Mouse (Mus musculus) CD4-positive helper T cell, adult 2 months (primary cell): ENCODE measurements around the gene Krtap1-4.
"Not testable (repeated sequence)": the region's sequence is repeated elsewhere in the genome, so short reads cannot be mapped to it uniquely, and the experiment has no call there.

Source experiments
- DNase-seq: peaks from one replicate; pipeline ENCODE4 v3.0.0-alpha.2; 2012; ENCODE audit warnings: low read depth, missing footprints, low spot score

Gene Krtap1-4

DNA sequence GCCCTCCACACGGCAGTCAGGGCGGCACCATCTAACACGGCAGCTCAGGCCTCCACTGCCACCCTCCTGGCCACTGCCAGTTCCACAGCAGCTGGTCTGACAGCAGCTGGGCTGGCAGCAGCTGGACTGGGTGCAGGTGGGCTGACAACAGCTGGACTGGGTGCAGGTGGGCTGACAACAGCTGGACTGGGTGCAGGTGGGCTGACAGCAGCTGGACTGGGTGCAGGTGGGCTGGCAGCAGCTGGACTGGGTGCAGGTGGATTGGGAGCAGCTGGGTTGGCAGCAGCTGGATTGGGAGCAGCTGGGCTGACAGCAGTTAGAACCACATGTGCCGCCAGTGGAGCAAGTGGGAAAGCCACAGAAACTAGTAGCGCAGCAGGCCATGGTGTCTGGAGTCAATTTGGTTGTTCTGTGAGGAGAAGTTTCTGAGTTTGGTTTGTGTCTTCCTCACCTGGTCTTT, at the start of gene Krtap1-4:
TSS of gene Krtap1-4 (minus strand) at position 410 of the 460 bp plus-strand sequence.
- DNase-seq = no peak

DNA sequence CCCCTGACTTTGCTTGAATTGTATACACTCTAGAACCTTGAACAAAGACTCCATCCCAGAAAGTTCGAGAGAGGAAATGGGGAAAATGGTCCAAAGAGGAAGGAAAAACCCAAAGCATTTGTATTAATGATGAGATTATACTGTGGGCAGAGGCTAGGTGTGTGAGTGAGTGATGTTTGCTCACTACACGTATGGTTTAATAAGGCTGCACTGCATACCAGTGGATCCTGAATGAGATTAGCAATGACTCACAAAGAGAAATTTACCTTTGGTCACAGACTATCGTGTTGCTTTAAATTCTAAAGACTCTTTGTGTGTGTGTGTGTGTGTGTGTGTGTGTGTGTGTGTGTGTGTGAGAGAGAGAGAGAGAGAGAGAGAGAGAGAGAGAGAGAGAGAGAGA, 47.4 kb upstream of the Krtap1-4 start:
- no peak for DNase-seq

DNA sequence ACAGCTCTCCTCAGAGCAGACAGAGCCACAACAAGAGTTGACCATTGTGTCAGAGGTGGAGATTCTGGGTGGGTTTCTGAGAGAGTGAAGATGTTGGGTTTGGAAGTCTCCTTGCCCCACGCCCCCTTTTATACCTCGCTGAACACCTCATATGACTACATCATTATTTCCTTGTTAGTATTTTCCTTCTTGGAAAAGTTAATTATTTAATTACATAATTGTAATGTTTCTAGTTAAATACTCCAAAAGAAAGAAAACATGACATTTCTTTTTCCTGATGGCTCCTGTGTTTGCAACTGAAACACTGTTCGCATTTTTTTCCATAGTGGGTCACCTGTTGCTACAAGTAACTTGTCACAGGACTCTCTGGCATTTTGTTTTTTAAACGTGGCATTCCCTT, 44.7 kb upstream of the Krtap1-4 start, which contains the start of gene Krtap4-1:
TSS of gene Krtap4-1 (minus strand) at position 101 of the 400 bp plus-strand sequence.
- DNase-seq = no peak

DNA sequence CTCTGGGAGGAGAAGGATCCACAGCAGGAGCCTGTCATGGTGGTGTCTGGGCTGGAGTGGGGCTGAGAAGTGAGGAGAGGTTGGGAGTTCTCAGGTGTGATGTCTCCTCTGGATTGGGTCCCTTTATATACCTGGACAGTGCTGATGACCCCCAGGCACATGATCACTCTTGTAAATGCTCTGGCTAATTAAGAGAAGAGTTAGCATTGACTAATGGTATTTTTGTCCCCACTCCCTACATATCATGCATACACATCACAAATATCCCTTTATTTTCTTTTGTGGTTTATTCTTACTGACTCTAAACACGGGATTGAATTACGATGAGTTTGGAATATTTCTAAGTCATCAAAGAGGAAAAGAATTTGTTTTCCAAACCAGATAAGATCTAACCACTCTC, 36.9 kb upstream of the Krtap1-4 start, which contains the start of gene Gm11562:
TSS of gene Gm11562 (minus strand) at position 101 of the 400 bp plus-strand sequence.
- no peak for DNase-seq

DNA sequence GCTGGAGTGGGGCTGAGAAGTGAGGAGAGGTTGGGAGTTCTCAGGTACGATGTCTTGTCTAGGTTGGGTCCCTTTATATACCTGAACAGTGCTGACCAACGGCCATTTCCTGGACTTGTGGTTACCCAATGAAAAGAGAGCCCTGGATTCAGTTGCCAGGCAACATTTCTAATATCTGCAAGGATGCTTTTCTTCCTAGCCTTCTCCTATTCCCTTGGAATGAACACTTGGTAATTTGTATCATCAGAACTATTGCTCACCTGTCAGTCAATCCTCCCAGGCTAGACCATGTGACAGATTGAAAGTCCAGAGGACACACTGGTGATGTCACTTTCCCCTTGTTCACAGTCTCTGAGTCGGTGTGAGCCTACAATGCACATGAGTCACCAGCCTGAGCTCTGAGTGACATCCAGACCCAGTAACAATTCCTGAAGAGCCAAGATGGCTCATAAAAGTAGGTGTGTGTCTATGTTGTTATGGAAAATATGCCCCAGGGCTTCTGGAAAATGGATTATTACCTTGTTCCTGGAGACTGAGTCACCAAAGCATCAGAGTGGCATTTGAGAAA, 31.4 kb upstream of the Krtap1-4 start, which contains the start of gene Krtap2-4:
TSS of gene Krtap2-4 (minus strand) at position 51 of the 568 bp plus-strand sequence.
- DNase-seq = no peak

DNA sequence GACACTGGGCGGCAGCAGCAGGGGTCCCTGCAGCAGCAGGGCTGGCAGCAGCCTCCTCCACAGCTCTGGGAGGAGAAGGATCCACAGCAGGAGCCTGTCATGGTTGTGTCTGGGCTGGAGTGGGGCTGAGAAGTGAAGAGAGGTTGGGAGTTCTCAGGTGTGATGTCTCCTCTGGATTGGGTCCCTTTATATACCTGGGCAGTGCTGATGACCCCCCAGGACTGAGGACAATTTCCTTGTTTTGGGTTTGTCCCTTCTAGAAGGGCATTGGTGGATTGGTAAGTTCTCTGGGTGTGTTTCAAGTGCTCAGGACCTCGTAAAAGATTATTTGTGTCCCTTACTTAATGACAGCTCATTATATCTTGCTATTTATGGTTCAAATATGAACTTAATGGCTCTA, 26.6 kb upstream of the Krtap1-4 start, which contains the start of gene Gm11937:
TSS of gene Gm11937 (minus strand) at position 101 of the 400 bp plus-strand sequence.
- not testable (repeated sequence) for DNase-seq

DNA sequence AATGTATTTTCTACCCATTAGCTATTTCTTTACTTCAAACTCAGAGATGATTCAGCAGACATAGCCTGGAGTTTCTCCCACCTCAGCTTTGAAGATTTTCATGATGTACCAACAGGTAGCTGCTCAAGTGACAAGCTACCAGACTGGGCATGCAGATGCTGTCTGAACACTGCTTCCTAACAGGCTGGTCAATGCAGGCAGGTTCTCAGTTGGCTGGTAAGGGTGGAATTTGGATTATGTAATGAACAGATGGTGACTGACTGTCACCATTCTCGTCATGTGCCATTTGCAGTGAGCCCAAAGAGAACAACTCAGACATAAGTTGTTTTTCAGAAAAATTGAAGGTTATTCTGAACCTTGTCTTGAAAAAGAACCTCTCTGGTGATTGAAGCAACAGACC, 25.7 kb upstream of the Krtap1-4 start:
- DNase-seq = no peak

DNA sequence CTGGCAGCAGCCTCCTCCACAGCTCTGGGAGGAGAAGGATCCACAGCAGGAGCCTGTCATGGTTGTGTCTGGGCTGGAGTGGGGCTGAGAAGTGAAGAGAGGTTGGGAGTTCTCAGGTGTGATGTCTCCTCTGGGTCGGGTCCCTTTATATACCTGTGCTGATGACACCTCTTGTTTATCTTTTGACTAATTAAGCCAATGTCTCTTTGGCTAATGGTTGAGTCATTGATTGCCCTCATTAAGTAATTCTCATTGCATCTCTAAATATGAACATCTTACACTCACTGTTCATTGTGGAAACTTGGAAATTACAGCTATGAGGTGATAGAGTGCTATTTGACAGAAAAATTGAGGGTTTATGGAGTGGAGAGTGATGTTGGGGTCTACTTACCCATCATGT, 19.8 kb upstream of the Krtap1-4 start, which contains the start of gene Gm11938:
TSS of gene Gm11938 (minus strand) at position 101 of the 400 bp plus-strand sequence.
- not testable (repeated sequence) for DNase-seq

DNA sequence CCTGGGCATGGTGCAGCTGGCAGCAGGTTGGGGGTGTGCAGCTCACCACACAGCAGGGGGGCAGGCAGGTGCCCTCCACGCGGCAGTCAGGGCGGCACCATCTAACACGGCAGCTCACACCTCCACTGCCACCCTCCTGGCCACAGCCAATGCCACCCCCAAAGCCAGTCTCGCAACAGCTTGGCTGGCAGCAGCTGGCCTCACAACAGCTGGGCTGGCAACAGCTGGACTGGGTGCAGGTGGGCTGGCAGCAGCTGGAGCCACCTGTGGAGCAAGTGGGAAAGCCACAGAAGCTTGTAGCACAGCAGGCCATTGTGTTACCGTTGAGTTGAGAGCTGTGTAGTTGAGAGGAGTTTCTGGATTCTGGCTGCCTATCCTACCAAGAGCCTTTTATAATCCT, 14.3 kb upstream of the Krtap1-4 start, which contains the start of gene Krtap9-3:
TSS of gene Krtap9-3 (minus strand) at position 364 of the 400 bp plus-strand sequence.
- DNase-seq = not testable (repeated sequence)

DNA sequence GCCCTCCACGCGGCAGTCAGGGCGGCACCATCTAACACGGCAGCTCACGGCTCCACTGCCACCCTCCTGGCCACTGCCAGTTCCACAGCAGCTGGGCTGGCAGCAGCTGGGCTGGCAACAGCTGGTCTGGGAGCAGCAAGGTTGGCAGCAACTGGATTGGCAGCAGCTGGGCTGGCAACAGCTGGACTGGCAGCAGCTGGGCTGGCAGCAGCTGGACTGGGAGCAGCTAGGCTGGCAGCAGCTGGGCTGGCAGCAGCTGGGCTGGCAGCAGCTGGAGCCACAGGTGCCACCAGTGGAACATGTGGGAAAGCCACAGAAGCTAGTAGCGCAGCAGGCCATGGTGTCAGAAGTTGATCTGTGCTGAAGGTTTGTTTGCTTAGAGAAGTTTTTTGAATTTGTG, 7.5 kb upstream of the Krtap1-4 start, which contains the start of gene Krtap1-3:
TSS of gene Krtap1-3 (minus strand) at position 359 of the 400 bp plus-strand sequence.
- DNase-seq = no peak

DNA sequence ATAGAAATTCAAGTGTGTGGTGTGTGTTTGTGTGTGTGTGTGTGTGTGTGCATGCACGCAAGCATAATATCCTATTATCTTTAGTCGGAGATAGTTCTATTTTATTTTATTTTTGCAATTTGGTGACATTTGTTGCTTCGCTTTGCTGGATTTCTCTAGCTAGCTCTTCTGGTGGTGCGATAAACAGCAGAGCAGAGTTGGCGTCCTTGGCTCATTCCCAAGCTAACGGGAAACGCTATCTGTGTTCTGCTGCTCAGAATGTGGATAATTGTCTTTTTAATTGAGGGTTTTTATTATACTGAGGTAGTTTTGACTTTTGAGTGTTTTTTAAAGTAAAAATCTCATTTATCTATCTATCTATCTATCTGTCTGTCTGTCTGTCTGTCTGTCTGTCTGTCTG, 1.6 kb upstream of the Krtap1-4 start:
- no peak for DNase-seq

DNA sequence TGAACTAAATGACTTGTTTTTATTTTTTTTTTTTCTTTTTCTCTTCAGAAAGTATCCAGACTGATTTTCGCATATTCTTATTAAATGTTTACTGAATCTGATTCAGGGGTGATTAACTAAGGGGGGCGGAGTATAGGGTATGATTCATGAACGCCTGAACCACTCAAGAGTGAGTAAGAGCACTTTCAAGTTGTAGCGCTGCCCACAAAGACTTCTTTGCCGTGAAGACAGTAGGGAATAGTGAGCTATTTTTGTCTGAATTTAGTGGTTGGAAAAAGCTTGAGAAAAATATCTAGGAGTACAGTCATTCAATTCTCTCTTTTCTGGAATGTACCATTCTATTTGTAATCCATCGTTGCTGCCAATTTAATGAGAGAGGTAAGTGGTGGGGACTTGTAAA, 1.9 kb downstream of the Krtap1-4 start:
- no peak for DNase-seq

DNA sequence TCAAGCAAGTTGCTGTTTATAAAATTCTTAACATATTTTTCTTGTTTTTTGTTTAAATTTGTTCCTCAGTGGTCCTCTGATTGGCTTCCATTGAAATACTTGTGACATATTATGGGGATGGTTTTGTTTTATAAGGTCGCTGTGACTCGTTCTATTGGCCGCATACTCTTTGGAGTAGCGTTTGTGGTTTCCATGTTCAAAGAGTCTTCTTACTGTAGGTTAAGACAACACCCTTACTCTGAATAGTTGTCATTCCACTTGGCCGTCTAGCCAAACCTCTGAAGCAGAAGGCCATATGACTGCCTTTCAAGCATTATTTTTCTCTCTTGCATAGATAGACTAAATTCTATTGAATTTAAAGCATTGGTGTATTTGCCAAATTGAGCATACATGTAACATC, 2.4 kb downstream of the Krtap1-4 start:
- no peak for DNase-seq

DNA sequence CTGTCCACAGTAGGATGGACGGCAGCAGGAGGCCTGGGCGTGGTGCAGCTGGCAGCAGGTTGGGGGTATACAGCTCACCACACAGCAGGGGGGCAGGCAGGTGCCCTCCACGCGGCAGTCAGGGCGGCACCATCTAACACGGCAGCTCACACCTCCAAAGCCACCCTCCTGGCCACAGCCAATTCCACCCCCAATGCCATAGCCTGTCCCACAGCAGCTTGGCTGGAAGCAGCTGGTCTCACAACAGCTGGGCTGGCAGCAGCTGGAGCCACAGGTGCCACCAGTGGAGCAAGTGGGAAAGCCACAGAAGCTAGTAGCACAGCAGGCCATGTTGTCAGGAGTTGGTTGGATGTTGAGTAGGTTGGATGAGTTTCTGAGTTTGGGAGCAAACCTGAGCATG, 2.8 kb downstream of the Krtap1-4 start, which contains the start of gene Krtap1-5:
TSS of gene Krtap1-5 (minus strand) at position 381 of the 400 bp plus-strand sequence.
- DNase-seq = no peak

DNA sequence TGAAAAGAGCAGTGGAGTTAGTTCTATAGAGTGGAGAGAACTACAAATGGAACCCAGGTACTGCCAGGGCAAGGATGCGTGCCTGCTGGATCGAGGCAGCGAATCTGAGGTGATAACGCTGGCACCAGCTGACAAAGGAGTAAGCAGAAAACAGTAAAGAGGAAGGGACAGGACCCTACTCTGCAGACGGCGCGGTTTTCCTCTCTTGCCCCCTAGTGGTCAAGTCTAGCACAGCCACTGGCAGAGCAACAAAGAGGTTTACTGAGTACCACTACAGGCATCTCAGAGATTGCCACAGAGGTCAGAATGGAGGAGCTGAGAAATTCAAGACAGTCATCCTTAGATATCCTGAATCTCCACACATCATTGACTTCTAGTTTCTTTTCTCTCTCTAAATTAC, 9.3 kb downstream of the Krtap1-4 start:
- DNase-seq = peak; percentile 42

DNA sequence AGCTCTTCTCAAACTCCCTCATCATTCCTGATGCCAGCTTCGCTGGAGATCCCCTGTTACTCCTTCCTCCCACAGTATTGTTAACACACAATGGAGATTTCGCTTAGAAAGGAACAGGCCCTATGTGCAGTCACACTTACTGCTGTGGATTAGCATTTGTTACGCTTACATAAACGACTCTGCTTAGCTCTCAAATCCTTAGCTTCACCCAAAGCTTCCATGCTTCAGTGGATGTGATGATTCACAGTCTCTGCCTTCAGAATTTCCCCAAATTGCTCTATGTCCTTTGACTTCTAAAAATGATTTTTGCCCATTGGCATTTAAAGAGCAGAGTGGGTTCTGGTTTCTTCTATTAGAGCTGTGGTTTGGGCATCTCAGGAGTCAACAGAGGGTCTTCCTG, 10.3 kb downstream of the Krtap1-4 start:
- DNase-seq = no peak

DNA sequence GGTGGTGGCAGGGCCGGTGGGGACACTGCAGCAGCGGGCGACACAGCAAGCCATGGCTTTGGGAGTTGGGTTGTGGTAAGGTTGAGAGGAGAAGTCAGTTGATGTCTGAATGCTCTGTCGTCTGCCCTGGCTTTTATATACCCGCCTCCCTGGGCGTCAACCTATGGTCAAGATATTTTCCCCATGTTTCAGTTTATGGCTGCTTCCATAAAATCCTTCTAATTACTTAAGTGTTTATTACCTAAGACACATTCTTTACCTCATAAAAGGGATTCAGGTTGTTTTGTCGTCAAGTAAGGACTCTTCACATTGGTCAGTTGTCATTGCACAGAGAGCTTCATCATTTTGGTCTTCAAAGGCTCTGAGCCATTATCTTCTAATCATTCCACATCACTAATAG, 16.9 kb downstream of the Krtap1-4 start, which contains the start of gene Krtap3-1:
TSS of gene Krtap3-1 (minus strand) at position 101 of the 400 bp plus-strand sequence.
- DNase-seq = no peak

DNA sequence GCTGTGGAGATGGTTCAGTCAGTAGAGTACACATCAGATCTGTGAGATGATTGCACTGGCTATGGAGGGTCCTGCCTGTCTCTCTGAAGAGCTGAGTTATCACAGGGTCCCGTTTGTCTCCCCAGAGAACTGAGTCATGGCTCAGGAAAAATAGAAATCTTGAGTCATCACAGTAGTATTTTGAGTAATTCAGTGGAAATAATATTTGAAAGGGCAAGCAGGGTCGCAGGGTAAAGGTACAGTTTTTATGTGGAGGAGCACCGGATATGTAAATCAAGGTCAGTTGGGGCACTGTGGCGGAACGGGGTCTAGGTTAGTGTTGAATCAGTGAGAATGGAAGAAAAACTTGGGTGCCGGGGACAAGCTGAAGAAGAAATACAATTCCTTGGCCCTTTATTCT, 20.9 kb downstream of the Krtap1-4 start:
- DNase-seq = no peak

DNA sequence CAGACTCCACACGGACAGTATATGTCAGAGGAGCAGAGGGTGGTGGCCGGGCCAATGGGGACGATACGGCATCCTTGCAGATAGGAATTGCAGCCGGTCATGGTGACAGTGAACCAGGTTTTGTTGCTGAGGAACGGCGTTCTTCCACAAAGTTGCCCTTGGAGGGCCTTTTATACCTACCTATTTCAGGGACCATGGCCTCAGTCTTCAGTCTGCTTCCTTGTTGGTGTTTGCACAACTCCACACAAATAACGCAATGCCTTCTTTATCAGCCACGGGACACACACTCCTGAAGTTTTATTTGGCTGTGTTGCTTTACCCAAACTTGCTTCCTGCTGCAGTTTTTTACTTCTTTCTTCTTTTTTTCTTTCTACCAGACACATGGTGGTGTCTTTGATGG, 24.1 kb downstream of the Krtap1-4 start, which contains the start of gene Gm11939:
TSS of gene Gm11939 (minus strand) at position 101 of the 400 bp plus-strand sequence.
- DNase-seq = no peak

DNA sequence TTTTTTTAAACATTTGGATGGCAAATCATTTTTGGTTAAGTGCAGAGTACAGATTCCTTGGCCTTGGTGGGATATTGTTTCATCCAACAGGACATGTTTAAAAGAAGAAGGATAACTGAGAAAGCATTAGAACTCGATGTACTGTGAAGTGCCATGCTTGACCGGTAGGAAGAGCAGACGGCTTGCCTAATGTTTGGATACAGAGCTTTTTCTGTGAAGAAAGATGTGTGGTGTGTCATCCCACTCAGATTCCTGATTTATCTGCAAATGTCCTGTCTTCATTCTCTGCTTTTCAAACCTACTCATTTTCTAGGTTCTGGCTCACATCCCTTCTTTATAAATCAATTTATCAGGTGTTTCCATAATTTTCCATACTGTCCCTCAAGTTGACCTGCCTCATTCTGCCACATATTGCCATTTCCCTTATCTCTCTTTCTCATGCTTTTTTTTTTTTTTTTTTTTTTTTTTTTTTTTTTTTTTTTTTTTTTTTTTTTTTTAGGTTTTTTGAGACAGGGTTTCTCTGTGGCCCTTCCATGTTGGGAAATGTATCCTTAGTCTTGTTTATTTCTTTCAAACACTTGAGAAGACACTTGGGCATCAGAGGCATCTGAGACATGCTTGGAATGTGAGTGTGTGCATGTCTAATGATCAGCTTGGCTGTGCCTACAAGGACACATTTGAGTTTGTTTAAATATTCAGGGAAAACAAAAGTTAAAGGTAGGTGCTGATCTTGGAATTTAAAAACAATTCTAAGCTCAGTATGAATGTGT, 25.3 kb downstream of the Krtap1-4 start:
- DNase-seq = no peak

DNA sequence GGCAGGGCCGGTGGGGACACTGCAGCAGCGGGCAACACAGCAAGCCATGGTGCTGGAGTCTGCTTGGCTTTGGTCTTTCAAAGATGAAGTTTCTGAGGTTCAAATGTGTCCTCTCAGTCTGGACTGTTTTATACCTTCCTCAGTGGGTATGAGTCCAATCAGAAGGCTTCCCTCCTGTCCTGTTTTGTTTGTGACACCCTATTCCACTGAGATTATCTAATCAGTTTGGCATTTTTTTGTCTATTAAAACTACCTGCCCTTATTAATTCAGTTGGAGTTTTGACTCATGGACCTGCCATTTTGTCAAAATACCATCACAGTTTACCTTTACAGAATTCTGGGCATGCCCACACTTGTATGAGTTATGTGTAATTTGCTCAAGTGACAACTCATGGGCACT, 26.7 kb downstream of the Krtap1-4 start, which contains the start of gene Krtap3-2:
TSS of gene Krtap3-2 (minus strand) at position 101 of the 400 bp plus-strand sequence.
- no peak for DNase-seq

DNA sequence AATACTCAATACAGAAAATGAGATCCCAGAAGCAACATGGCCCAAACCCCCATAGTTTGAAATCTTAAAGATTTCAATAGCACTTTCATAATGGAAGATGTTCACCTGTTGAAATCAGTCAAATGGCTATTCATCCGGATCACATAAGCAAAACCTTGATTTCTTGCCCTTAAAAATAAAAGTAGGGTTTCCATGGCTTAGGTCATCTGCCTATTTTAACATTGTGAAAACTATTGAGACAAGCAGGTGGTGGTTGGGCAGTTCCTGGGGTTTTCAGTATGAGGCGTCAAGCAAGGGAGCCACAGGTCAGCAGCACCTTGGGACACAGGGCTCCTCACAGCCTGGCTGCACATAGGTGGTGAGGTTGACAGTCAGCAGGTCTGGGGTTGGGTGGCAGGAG, 27.3 kb downstream of the Krtap1-4 start:
- no peak for DNase-seq
